Mouse (Mus musculus) MEL (cell line): ENCODE data around the gene 1500009C09Rik.

Source experiments
- POLR2A ChIP-seq, 2 experiments: IDR thresholded peaks; 2 replicates each; pipeline ENCODE4 v1.6.1; 2011 to 2012; ENCODE audit warnings: low read length in 2 of 2, mild to moderate bottlenecking in 2 of 2, control low read depth in 1 of 2, improper control_type of control experiment in 1 of 2, low read depth in 1 of 2, moderate library complexity in 1 of 2; ENCODE audit not compliant: control insufficient read depth in 1 of 2, insufficient read depth in 1 of 2, poor library complexity in 1 of 2
- POLR2AphosphoS2 ChIP-seq: IDR thresholded peaks from 2 replicates; pipeline ENCODE4 v1.6.1; 2011; ENCODE audit warnings: low read length, improper control_type of control experiment

GRCm38 (mm10) chr15:82268185-82268584, 16.0 kb downstream of the 1500009C09Rik start:
- TF ChIP-seq POLR2A (IDR thresholded peaks at IDR 0.05; ENCODE audit: control insufficient read depth in 1 of 2, insufficient read depth in 1 of 2, low read depth in 1 of 2, low read length in 2 of 2, poor library complexity in 1 of 2) (no peak), POLR2AphosphoS2 (no peak)
